Mouse (Mus musculus) heart, adult 2 months (tissue): ENCODE results near the gene Mei4.

Experiments
- CTCF ChIP-seq: fragments of 200-600 bp; IDR thresholded peaks from 2 replicates; pipeline ENCODE4 v1.8.1; 2022; ENCODE audit warnings: antibody characterized with exemption, mild to moderate bottlenecking, moderate library complexity
- EP300 ChIP-seq: fragments of 200-500 bp; IDR thresholded peaks from 2 replicates; pipeline ENCODE4 v1.6.1; 2011; ENCODE audit warnings: low read depth, low read length, control low read depth; ENCODE audit not compliant: insufficient read depth
- POLR2A ChIP-seq: fragments of 200-500 bp; IDR thresholded peaks from 2 replicates; pipeline ENCODE4 v1.6.1; 2011; ENCODE audit warnings: mild to moderate bottlenecking, low read depth, low read length, control low read depth; ENCODE audit not compliant: insufficient read depth

DNA sequence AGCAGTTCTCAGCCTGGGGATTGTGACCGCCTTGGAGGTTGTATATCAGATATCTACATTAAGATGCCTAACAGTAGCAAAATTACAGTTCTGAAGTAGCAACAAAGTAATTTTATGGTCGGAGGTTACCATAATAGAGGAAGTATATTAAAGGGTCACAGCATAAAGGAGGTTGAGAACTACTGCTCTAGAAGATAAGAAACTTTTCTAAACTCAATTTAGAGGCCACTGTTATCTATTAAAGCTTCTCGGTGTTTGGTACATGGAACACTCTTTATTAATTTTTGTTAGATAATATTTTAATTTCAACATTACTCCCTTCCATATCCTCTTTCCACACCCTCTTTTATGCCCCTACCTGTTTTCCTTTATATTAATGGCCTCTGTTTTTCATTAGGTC, 119.0 kb downstream of the Mei4 start:
- no peak for TF ChIP-seq POLR2A
- no peak for TF ChIP-seq CTCF
- TF ChIP-seq EP300: no peak
